Mouse (Mus musculus) lung, embryonic 16.5 days (tissue): ENCODE data around the gene Aip. TPM values are rescaled to one million over a fixed set of nuclear protein-coding genes. Genes with fewer than 3 reads are reported as not detected.
"Not testable (repeated sequence)": the region's sequence is repeated elsewhere in the genome, so short reads cannot be mapped to it uniquely, and the experiment has no call there.

Experiments used
- ATAC-seq: fragments of 200-750 bp; cut with Nextera tagmentation; 2 replicates; pipeline ENCODE4 v1.8.0; 2017; ENCODE audit warnings: low read depth, mild to moderate bottlenecking, moderate library complexity
- H3K27ac ChIP-seq: fragments of 300-500 bp; sonication (generic); 2 replicates; pipeline ENCODE4 v1.5.1; 2014; ENCODE audit warnings: mild to moderate bottlenecking, control low read depth, low read length
- H3K27me3 ChIP-seq: fragments of 300-500 bp; sonication (generic); 2 replicates; pipeline ENCODE4 v1.6.1; 2014; ENCODE audit warnings: low read depth, low read length, mixed read lengths; ENCODE audit not compliant: control insufficient read depth, insufficient read depth
- H3K36me3 ChIP-seq: fragments of 300-500 bp; sonication (generic); 2 replicates; pipeline ENCODE4 v1.6.1; 2014; ENCODE audit warnings: low read length; ENCODE audit not compliant: control insufficient read depth, insufficient read depth
- H3K4me1 ChIP-seq: fragments of 300-500 bp; sonication (generic); replicated peaks from 2 replicates; pipeline ENCODE4 v1.6.1; 2014; ENCODE audit warnings: low read length, mixed read lengths; ENCODE audit not compliant: control insufficient read depth, insufficient read depth
- H3K4me2 ChIP-seq: fragments of 300-500 bp; sonication (generic); 2 replicates; pipeline ENCODE4 v1.6.1; 2014; ENCODE audit warnings: low read depth, low read length, control low read depth
- H3K4me3 ChIP-seq: fragments of 300-500 bp; sonication (generic); 2 replicates; pipeline ENCODE4 v1.5.1; 2014; ENCODE audit warnings: mild to moderate bottlenecking, low read length, control low read depth
- H3K9ac ChIP-seq: fragments of 300-500 bp; sonication (generic); 2 replicates; pipeline ENCODE4 v1.6.1; 2014; ENCODE audit warnings: low read length, control low read depth
- H3K9me3 ChIP-seq: fragments of 300-500 bp; sonication (generic); 2 replicates; pipeline ENCODE4 v1.6.1; 2016; ENCODE audit warnings: low read length; ENCODE audit not compliant: control insufficient read depth
- WGBS: fragments of 180-500 bp; shearing (Covaris S2); extraction: QIAGEN DNeasy Blood & Tissue Kit; methylation state at CpG from one replicate; pipeline ENCODE4 v1.1.7; 2014; 5-methylcytosine and 5-hydroxymethylcytosine counted together
- polyA plus RNA-seq: library from polyadenylated mRNA; unstranded; fragments of >200 nt; fragmentation: Nextera tagmentation; extraction: Ambion mirVana; gene quantifications from 2 replicates; pipeline ENCODE4 v1.2.1, GENCODE M21; 2015

The Aip gene
- polyA plus RNA-seq, 1 experiment from 2014 or later: 102 TPM

DNA sequence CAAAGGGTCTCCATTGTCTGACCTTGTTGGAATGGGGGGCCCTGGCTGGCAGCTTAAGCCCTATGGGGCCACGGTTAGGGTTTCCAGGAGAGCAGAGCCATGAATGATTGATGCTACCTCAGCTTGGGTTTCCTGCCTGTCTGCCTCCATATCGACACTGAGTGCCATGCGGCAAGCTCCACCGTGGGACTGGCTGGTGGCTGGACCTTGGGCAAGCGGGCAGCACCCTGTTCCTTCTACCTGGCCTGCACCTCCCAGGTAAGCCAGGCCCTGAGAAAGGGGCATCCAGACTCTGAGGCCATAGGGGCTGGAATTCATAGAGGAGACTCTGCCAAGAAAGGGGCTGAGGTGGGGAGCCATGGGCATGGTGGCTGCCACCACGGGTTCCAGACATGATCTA is 14.5 kb upstream of the Aip start:
- Histone ChIP-seq H3K4me3 (no peak overlapping the region), H3K4me1 (0 out of 2 replicates have a peak, but pooled peaks cover 4% of the 10 kb centered on the region), H3K4me2 (no peak overlapping the region), H3K36me3 (no peaks in the 10 kb centered on the region), H3K9me3 (no peaks in the 10 kb centered on the region), H3K9ac (no peak overlapping the region), H3K27me3 (no peaks in the 10 kb centered on the region), H3K27ac (no peak overlapping the region)
- 79% methylated on average over 6 of the region's 6 CpGs for WGBS
- no peak for ATAC-seq

- H3K4me3 ChIP-seq: no peak within 1 kb of the TSS
- 0 out of 2 replicates have a peak, but pooled peaks cover 4% of the 10 kb centered on the region for H3K4me1 ChIP-seq
- no peak within 1 kb of the TSS for H3K27ac ChIP-seq
- no peak within 1 kb of the TSS for H3K9ac ChIP-seq
- no peaks in the 10 kb centered on the region for H3K9me3 ChIP-seq
- 73% methylated on average over 2 of the region's 2 CpGs for WGBS
- H3K36me3 ChIP-seq: no peaks in the 10 kb centered on the region
- ATAC-seq: no peak
- H3K27me3 ChIP-seq: no peaks in the 10 kb centered on the region
- no peak within 1 kb of the TSS for H3K4me2 ChIP-seq
These were observed 13.8 kb upstream of the Aip start, which contains the start of gene Gpr152 for GRCm38 (mm10) chr19:4139446-4139845. TSS of gene Gpr152 (plus strand) at chr19:4139787.

- ATAC-seq: no peak
- Histone ChIP-seq H3K4me2 (no peak overlapping the region), H3K4me3 (no peak overlapping the region), H3K9ac (no peak overlapping the region), H3K36me3 (0 out of 2 replicates have a peak, but pooled peaks cover 3% of the 10 kb centered on the region), H3K9me3 (no peaks in the 10 kb centered on the region), H3K4me1 (0 out of 2 replicates have a peak, but pooled peaks cover 4% of the 10 kb centered on the region), H3K27ac (no peak overlapping the region), H3K27me3 (no peaks in the 10 kb centered on the region)
- 80% methylated on average over 5 of the region's 5 CpGs for WGBS
These were observed 12.3 kb upstream of the Aip start for GRCm38 (mm10) chr19:4137913-4138312.

DNA sequence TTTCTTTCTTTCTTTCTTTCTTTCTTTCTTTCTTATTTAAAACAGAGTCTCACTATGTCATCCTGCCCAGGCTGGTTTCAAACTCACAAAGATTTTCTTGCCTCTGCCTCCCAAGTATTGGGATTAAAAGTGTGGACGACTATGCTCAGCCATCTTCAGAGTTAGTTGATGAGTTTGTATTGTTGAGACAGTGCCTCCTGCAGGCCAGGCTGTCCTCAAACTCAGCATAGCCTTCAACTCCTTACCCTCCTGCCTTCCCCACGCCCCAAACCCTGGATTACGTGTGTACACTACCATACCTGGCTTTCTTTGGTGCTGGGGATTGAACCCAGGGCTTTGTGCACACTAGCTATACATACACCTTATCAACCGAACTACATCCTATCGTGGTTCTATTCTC is 10.8 kb upstream of the Aip start:
- Histone ChIP-seq H3K36me3 (0 out of 2 replicates have a peak, but pooled peaks cover 6% of the 10 kb centered on the region), H3K27ac (no peak overlapping the region), H3K9ac (no peak overlapping the region), H3K4me2 (no peak overlapping the region), H3K9me3 (no peaks in the 10 kb centered on the region), H3K4me1 (0 out of 2 replicates have a peak, but pooled peaks cover 4% of the 10 kb centered on the region), H3K27me3 (no peaks in the 10 kb centered on the region), H3K4me3 (no peak overlapping the region)
- ATAC-seq: no peak
- WGBS: 61% methylated on average over 5 of the region's 5 CpGs

GRCm38 (mm10) chr19:4135963-4136345 is 10.3 kb upstream of the Aip start:
- H3K9me3 ChIP-seq, H3K4me2 ChIP-seq, ATAC-seq, H3K27ac ChIP-seq, H3K36me3 ChIP-seq, H3K4me3 ChIP-seq, H3K9ac ChIP-seq, H3K27me3 ChIP-seq, H3K4me1 ChIP-seq: not testable (repeated sequence)
- 16% methylated on average over 8 of the region's 8 CpGs for WGBS

- not testable (repeated sequence) for H3K27me3 ChIP-seq, H3K9ac ChIP-seq, H3K27ac ChIP-seq, H3K36me3 ChIP-seq, H3K4me3 ChIP-seq, H3K4me1 ChIP-seq, ATAC-seq, H3K4me2 ChIP-seq, H3K9me3 ChIP-seq
- WGBS: 70% methylated on average over 6 of the region's 6 CpGs
These were observed 9.7 kb upstream of the Aip start for GRCm38 (mm10) chr19:4135229-4135962.

DNA sequence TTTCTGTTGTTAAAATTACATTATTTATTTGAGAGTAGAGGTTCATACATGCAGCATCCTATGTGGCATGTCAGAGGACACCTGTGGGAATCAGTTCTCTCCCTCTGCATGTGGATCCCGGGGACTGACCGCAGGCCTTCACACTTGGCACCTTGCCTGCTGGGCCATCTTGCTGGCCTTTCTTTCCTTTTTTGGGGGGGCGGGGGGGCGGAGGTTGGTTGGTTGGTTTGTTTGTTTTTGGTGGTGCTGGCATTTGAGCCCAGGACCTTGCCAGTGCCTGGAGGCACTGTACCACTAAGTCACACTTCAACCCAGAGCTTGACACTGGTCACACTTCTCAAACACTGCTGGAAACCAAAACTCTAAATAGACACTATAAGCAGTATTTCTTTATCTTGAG is 8.7 kb upstream of the Aip start:
- H3K9me3 ChIP-seq: no peaks in the 10 kb centered on the region
- peaks cover 11% of the 10 kb centered on the region for H3K36me3 ChIP-seq
- H3K4me2 ChIP-seq: no peak overlapping the region
- H3K9ac ChIP-seq: no peak overlapping the region
- H3K27me3 ChIP-seq: no peaks in the 10 kb centered on the region
- WGBS: 85% methylated on average over 4 of the region's 4 CpGs
- no peak for ATAC-seq
- no peak overlapping the region for H3K4me3 ChIP-seq
- no peak overlapping the region for H3K27ac ChIP-seq
- H3K4me1 ChIP-seq: 0 out of 2 replicates have a peak, but pooled peaks cover 4% of the 10 kb centered on the region

- Histone ChIP-seq H3K9ac (no peak overlapping the region), H3K4me2 (no peak overlapping the region), H3K36me3 (peaks cover 17% of the 10 kb centered on the region), H3K4me3 (no peak overlapping the region), H3K27ac (no peak overlapping the region), H3K9me3 (no peaks in the 10 kb centered on the region), H3K4me1 (peaks cover 4% of the 10 kb centered on the region), H3K27me3 (no peaks in the 10 kb centered on the region)
- WGBS: 90% methylated on average over 2 of the region's 2 CpGs
- no peak for ATAC-seq
These were observed 6.1 kb upstream of the Aip start for GRCm38 (mm10) chr19:4131768-4132167.

DNA sequence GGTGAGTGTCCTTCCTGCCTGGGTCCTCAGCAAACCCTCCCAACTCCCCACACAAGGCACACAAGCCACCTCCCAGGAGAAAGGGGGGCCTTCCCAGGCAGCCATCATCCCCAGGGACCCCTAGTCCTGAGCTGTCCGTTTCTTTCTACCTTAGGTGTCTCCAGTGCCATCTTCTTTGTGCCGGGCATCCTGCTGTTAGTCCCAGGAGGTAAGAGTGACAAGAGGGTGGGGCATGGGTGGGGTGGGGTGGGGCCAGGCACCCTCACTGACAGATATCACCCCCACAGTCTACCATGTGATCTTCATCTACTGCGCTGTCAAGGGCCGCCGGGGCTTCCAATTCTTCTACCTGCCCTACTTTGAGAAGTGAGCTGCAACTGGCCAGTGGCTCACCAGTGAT is 5.4 kb upstream of the Aip start:
- no peak overlapping the region for H3K27ac ChIP-seq
- H3K9ac ChIP-seq: no peak overlapping the region
- H3K9me3 ChIP-seq: no peaks in the 10 kb centered on the region
- WGBS: 88% methylated on average over 5 of the region's 5 CpGs
- no peak overlapping the region for H3K4me2 ChIP-seq
- no peaks in the 10 kb centered on the region for H3K27me3 ChIP-seq
- H3K4me3 ChIP-seq: no peak overlapping the region
- peaks cover 17% of the 10 kb centered on the region for H3K36me3 ChIP-seq
- peaks cover 8% of the 10 kb centered on the region for H3K4me1 ChIP-seq
- no peak for ATAC-seq
